Mouse (Mus musculus) olfactory bulb, adult 2 months (tissue): Measurements from ENCODE around the gene Cux2. TPM values are rescaled to one million over a fixed set of nuclear protein-coding genes. Genes with fewer than 3 reads are reported as not detected.

ENCODE experiments used
- H3K27ac ChIP-seq: fragments of 200-500 bp; 2 replicates; pipeline ENCODE4 v1.5.1; 2012; ENCODE audit warnings: low read depth, low read length; ENCODE audit not compliant: insufficient read depth
- H3K4me1 ChIP-seq: fragments of 200-500 bp; 2 replicates; pipeline ENCODE4 v1.6.1; 2012; ENCODE audit warnings: low read length; ENCODE audit not compliant: control insufficient read depth, insufficient read depth
- H3K4me3 ChIP-seq: fragments of 200-500 bp; 2 replicates; pipeline ENCODE4 v1.5.1; 2012; ENCODE audit warnings: mild to moderate bottlenecking, low read depth, low read length, moderate library complexity; ENCODE audit not compliant: insufficient read depth
- CTCF ChIP-seq: fragments of 200-500 bp; IDR thresholded peaks from 2 replicates; pipeline ENCODE4 v1.5.1; 2012; ENCODE audit warnings: low read depth, mild to moderate bottlenecking, low read length, moderate library complexity; ENCODE audit not compliant: insufficient read depth
- POLR2A ChIP-seq: fragments of 200-500 bp; IDR thresholded peaks from 2 replicates; pipeline ENCODE4 v1.6.1; 2012; ENCODE audit warnings: mild to moderate bottlenecking, low read depth, low read length, moderate library complexity; ENCODE audit not compliant: insufficient read depth
- WGBS: fragments of 180-500 bp; shearing (Covaris S2); methylation state at CpG from one replicate; pipeline ENCODE4 v1.1.7; 2018; 5-methylcytosine and 5-hydroxymethylcytosine counted together
- polyA plus RNA-seq: library from polyadenylated mRNA; stranded (reverse); fragments of >200 nt; gene quantifications from 2 replicates; pipeline ENCODE4 v1.2.4, GENCODE M21; 2012; ENCODE audit warnings: low replicate concordance; ENCODE audit not compliant: missing spikeins, insufficient read depth, insufficient read length

Gene Cux2
- polyA plus RNA-seq, 1 experiment, result not detected

GRCm38 (mm10) chr5:121833159-121833558 lies 216.7 kb downstream of the Cux2 start:
- WGBS, result 95% methylated on average over 2 of the region's 2 CpGs
- H3K4me1 ChIP-seq, result peaks cover 59% of the 10 kb centered on the region
- TF ChIP-seq POLR2A (no peak), CTCF (no peak)
- H3K4me3 ChIP-seq, result no peak overlapping the region
- no peak overlapping the region for H3K27ac ChIP-seq

DNA sequence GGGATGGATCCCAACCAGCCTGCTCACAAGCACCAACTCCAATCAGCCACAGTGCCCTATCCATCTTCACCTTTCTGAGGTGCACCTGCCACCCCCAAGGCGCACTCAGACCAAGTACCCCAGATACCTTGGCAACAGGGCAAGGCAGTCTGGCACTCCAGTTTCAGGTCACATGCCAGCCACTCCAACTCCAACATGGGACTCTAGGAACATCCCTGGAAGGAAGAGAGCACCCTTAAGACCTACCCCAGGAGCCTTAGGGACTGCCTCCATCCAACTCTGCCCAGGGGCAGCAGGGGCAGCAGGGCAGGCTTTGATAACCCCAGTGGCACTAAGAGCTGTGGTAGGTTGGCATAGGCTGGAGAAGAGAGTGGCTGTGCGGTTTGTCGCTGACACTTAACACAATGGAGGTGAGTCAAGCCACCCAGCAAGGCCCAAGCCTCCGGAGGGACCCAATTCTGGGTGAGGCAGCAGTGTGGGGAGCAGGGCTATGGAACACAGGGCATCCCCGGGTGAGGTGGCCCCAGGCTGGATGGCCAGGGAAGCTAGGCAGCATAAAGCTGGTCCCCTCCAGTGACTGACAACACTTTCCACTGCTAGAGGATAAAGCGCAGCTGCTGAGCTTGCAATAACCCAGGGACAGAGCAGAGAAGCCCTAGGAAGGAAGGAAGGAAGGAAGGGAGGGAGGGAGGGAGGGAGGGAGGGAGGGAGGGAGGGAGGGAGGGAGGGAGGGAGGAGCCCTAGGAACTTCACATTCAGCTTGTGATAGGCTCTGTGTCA lies 217.3 kb downstream of the Cux2 start:
- peaks cover 54% of the 10 kb centered on the region for H3K4me1 ChIP-seq
- H3K27ac ChIP-seq, result no peak overlapping the region
- H3K4me3 ChIP-seq, result no peak overlapping the region
- WGBS, result 68% methylated on average over 6 of the region's 6 CpGs
- no peak for TF ChIP-seq POLR2A
- TF ChIP-seq CTCF, result no peak

GRCm38 (mm10) chr5:121831002-121831601 lies 218.8 kb downstream of the Cux2 start:
- WGBS, result 95% methylated on average over 6 of the region's 6 CpGs
- TF ChIP-seq POLR2A (no peak), CTCF (no peak)
- no peak overlapping the region for H3K4me3 ChIP-seq
- no peak overlapping the region for H3K27ac ChIP-seq
- H3K4me1 ChIP-seq, result peaks cover 47% of the 10 kb centered on the region

- H3K4me3 ChIP-seq, result peak overlapping the region; percentile 41
- 0 out of 2 replicates have a peak, but pooled peaks have one; percentile 18 for TF ChIP-seq POLR2A
- TF ChIP-seq CTCF, result no peak
- H3K4me1 ChIP-seq, result peaks cover 30% of the 10 kb centered on the region
- H3K27ac ChIP-seq, result no peak overlapping the region
- 11% methylated on average over 82 of the region's 82 CpGs for WGBS
Measured at GRCm38 (mm10) chr5:121828491-121829432, 221.1 kb downstream of the Cux2 start.

DNA sequence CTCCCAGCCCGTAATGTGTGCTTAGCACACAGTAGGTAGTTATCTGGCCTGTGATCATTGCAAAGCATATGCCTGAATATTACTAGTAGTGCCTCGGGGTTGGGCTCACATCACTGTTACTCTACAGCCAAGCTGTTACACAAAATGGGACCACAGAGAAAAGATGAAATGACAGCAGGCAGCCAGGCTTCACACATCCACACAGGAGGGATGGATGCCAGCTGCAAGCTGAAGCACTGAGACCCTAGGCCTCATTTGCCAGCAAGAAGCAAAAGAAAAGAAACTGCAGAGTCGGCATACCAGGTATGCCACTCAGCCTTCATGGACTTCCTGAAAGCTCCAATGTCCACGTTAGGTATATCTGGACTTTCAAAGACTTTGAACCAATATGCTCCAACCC lies 222.0 kb downstream of the Cux2 start:
- no peak overlapping the region for H3K4me3 ChIP-seq
- WGBS, result 86% methylated on average over 4 of the region's 4 CpGs
- no peak for TF ChIP-seq POLR2A
- TF ChIP-seq CTCF, result no peak
- no peak overlapping the region for H3K27ac ChIP-seq
- H3K4me1 ChIP-seq, result peaks cover 31% of the 10 kb centered on the region

DNA sequence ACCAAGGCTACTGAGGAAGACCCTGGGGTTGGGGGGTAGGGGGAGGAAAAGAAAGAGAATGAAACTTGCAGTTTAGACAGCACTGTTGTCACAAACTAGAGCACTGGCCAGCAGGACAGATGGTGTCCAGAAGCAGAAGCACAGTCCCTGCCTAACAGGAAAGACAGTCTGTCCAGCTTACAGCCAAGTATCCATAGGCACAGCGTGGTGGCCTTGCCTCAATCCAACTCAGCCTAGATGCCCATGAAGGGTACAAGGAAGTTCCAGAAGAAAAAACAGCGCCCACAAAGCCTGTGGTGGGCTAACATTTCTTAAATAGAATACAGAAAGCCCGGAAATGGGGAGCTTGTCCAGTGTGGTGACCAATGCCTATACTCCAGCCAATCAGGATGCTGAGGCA lies 224.3 kb downstream of the Cux2 start:
- no peak for TF ChIP-seq CTCF
- TF ChIP-seq POLR2A, result no peak
- H3K4me1 ChIP-seq, result peaks cover 26% of the 10 kb centered on the region
- WGBS, result 84% methylated on average over 3 of the region's 3 CpGs
- H3K27ac ChIP-seq, result no peak overlapping the region
- H3K4me3 ChIP-seq, result no peak overlapping the region

DNA sequence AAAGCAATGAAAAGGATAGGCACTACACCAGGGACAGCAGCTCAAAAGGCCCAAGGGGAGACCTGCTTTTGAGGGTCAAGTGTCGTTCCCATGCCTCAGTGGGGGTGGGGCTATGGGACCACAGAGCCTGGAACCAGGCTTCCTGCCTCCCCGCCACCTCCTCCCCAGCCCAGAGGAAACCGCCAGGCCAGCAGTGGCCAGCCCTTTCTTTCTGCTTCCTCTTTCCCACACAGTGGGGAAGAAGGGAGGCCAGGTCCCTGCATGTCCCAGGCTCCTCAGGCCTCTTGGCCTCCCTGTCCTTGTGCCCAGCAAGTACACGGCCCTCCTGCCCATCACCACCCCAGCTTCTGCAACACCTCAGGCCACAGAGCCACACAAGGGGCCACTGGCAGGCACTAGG lies 225.8 kb downstream of the Cux2 start:
- H3K4me1 ChIP-seq, result peaks cover 26% of the 10 kb centered on the region

GRCm38 (mm10) chr5:121823668-121824067 lies 226.2 kb downstream of the Cux2 start:
- no peak overlapping the region for H3K27ac ChIP-seq
- peaks cover 22% of the 10 kb centered on the region for H3K4me1 ChIP-seq
- H3K4me3 ChIP-seq, result no peak overlapping the region
- TF ChIP-seq CTCF (no peak), POLR2A (no peak)
- 60% methylated on average over 1 of the region's 1 CpGs for WGBS

More for the DNA sequence above, 225.8 kb downstream of the Cux2 start:
- H3K27ac ChIP-seq, result no peak overlapping the region
- WGBS, result 69% methylated on average over 4 of the region's 4 CpGs
- no peak for TF ChIP-seq POLR2A
- no peak for TF ChIP-seq CTCF
- no peak overlapping the region for H3K4me3 ChIP-seq
